Mouse (Mus musculus) hindbrain, postnatal 0 days (tissue): ENCODE measurements around the gene Tmc7. TPM values are rescaled to one million over a fixed set of nuclear protein-coding genes. Genes with fewer than 3 reads are reported as not detected.
A peak's percentile ranks its signal among the peaks of the same experiment; 100 is the strongest.

Experiments used
- ATAC-seq: fragments of 200-750 bp; cut with Nextera tagmentation; 2 replicates; pipeline ENCODE4 v1.8.0; 2017; ENCODE audit warnings: mild to moderate bottlenecking, moderate TSS enrichment, moderate library complexity
- DNase-seq: peaks from one replicate; pipeline ENCODE4 v3.0.0-alpha.2; 2015; ENCODE audit warnings: low spot score
- H3K27ac ChIP-seq: fragments of 300-500 bp; sonication (generic); 2 replicates; pipeline ENCODE4 v1.5.1; 2014; ENCODE audit warnings: mild to moderate bottlenecking
- H3K27me3 ChIP-seq: fragments of 300-500 bp; sonication (generic); 2 replicates; pipeline ENCODE4 v1.6.1; 2014; ENCODE audit warnings: low read length, mixed read lengths; ENCODE audit not compliant: insufficient read depth
- H3K36me3 ChIP-seq: fragments of 300-500 bp; sonication (generic); 2 replicates; pipeline ENCODE4 v1.6.1; 2014; ENCODE audit warnings: low read length, mixed read lengths; ENCODE audit not compliant: insufficient read depth
- H3K4me1 ChIP-seq: fragments of 300-500 bp; sonication (generic); 2 replicates; pipeline ENCODE4 v1.6.1; 2014; ENCODE audit warnings: antibody characterized with exemption, low read length, mixed read lengths; ENCODE audit not compliant: insufficient read depth
- H3K4me2 ChIP-seq: fragments of 300-500 bp; sonication (generic); 2 replicates; pipeline ENCODE4 v1.6.1; 2014; ENCODE audit warnings: low read depth, mild to moderate bottlenecking, low read length, moderate library complexity, mixed read lengths
- H3K4me3 ChIP-seq: fragments of 300-500 bp; sonication (generic); 2 replicates; pipeline ENCODE4 v1.5.1; 2014; ENCODE audit warnings: low read length
- H3K9ac ChIP-seq: fragments of 300-500 bp; sonication (generic); replicated peaks from 2 replicates; pipeline ENCODE4 v1.6.1; 2014; ENCODE audit warnings: mild to moderate bottlenecking, low read length, moderate library complexity, mixed read lengths
- H3K9me3 ChIP-seq: fragments of 300-500 bp; sonication (generic); 2 replicates; pipeline ENCODE4 v1.6.1; 2016; ENCODE audit warnings: low read length, mixed read lengths
- CTCF ChIP-seq: IDR thresholded peaks from 2 replicates; pipeline ENCODE4 v1.5.1; 2016; ENCODE audit warnings: antibody characterized with exemption, control low read depth, low read depth
- WGBS: fragments of 180-500 bp; shearing (Covaris S2); extraction: QIAGEN DNeasy Blood & Tissue Kit; methylation state at CpG from one replicate; pipeline ENCODE4 v1.1.7; 2014; 5-methylcytosine and 5-hydroxymethylcytosine counted together
- polyA plus RNA-seq: library from polyadenylated mRNA; unstranded; fragments of >200 nt; fragmentation: Nextera tagmentation; extraction: Ambion mirVana; gene quantifications from 2 replicates; pipeline ENCODE4 v1.2.1, GENCODE M21; 2015
- total RNA-seq: library from RNA; depleted of rRNA; stranded (reverse); fragments of >200 nt; gene quantifications from 2 replicates; pipeline ENCODE4 v1.2.3, GENCODE M21; 2014

Gene Tmc7
- total and polyA plus RNA-seq, 2 experiments from 2014 or later, result 5.3 to 11.8 TPM

DNA sequence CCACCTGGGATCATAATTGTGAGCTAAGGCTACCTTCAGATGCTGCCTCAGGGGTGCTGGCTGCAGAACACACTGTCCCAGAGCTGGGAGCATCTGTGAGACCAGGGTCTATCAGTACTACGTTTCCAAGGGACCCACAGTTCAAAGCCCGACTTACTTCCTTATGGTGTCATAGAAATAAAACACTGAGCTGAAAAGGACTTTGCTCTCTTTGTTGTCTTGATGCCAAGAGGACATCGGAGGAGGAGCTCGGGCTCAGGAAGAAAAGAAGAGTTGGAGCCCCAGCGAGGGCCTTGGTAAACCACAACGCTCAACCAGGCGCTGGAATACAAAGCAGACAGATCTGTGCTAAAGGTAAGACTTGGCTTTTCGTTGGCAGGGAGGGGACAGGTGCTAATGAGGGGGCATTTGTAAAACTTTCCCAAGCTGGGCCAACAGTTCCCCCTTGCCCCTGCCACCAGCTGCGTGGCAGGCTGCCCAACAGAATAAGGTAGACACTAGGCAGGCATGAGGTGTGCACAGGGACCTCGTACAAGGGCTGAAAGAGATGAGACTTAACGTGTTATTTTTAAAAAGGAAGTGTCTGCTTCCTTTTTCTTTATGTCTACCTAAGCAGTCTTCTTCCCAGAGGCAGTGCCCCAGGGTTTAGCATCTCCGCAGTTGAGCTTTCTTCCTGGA lies 15.6 kb upstream of the Tmc7 start:
- WGBS, result 62% methylated on average over 12 of the region's 12 CpGs

DNA sequence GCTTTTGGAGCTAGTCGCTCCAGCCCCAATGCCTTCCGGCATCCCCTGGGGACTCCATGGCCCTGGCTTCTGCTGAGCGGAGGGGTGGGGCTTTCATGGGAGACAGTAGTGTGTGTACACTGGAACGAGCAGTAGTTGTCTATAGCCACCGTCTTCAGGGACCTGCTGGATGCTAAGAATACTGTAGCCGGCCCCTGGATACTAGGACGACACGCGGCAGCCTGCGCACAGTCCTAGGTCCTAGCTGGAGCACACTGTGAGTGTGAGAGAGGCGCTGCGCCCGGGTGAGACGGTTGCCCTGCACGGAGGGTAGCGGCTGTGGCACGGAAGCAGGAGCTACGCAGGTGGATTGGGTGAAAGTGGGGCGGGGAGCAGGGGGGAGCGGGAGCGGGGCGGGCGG lies 12.7 kb upstream of the Tmc7 start, which contains the start of gene Tmc5:
Tmc5 (plus strand) TSS at position 97 of the 400 bp plus-strand sequence.
- no peak; the same call in 1 of the 2 replicates for TF ChIP-seq CTCF
- ATAC-seq, result no peak
- Histone ChIP-seq H3K4me1 (peaks cover 12% of the 10 kb centered on the region), H3K9ac (peak within 1 kb of the TSS; percentile 35; the same call in 1 of the 2 replicates), H3K27ac (no peak within 1 kb of the TSS), H3K4me2 (peak within 1 kb of the TSS; percentile 56), H3K9me3 (no peaks in the 10 kb centered on the region), H3K27me3 (no peaks in the 10 kb centered on the region), H3K4me3 (peak within 1 kb of the TSS; percentile 23), H3K36me3 (no peaks in the 10 kb centered on the region)
- DNase-seq, result no peak
- 4% methylated on average over 23 of the region's 23 CpGs for WGBS

More for the DNA sequence above, 15.6 kb upstream of the Tmc7 start:
- no peak overlapping the region for H3K4me2 ChIP-seq
- no peak for ATAC-seq
- no peaks in the 10 kb centered on the region for H3K9me3 ChIP-seq
- no peak for DNase-seq
- H3K9ac ChIP-seq, result no peak overlapping the region
- H3K27ac ChIP-seq, result no peak overlapping the region
- H3K4me3 ChIP-seq, result no peak overlapping the region
- no peak for TF ChIP-seq CTCF
- H3K4me1 ChIP-seq, result peaks cover 5% of the 10 kb centered on the region; the same call in 1 of the 2 replicates
- no peaks in the 10 kb centered on the region for H3K27me3 ChIP-seq
- no peaks in the 10 kb centered on the region for H3K36me3 ChIP-seq

DNA sequence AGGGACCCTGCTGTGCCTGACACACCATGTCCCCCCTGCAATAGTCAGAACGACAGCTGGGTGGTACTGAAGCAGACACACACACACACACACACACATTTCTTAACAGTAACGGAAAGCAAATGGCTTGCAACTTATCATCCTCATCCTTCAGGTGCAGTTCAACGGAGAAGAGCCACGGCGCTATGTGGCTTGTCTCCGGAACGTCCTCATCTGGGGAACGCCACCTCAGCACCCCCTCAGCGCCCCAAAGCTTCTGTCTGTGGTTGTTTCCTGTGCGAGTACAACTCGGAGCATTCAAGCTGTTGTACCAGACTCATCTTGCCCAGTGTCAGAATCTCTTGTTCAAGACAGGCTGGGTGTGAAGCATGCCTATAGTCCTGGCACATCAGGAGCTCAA lies 11.7 kb upstream of the Tmc7 start:
- no peak for ATAC-seq
- no peak for DNase-seq
- no peak overlapping the region for H3K9ac ChIP-seq
- H3K4me1 ChIP-seq, result peaks cover 12% of the 10 kb centered on the region
- H3K4me2 ChIP-seq, result no peak overlapping the region
- no peak for TF ChIP-seq CTCF
- no peaks in the 10 kb centered on the region for H3K36me3 ChIP-seq
- no peaks in the 10 kb centered on the region for H3K27me3 ChIP-seq
- no peak overlapping the region for H3K27ac ChIP-seq
- no peak overlapping the region for H3K4me3 ChIP-seq
- H3K9me3 ChIP-seq, result no peaks in the 10 kb centered on the region
- 69% methylated on average over 11 of the region's 11 CpGs for WGBS

DNA sequence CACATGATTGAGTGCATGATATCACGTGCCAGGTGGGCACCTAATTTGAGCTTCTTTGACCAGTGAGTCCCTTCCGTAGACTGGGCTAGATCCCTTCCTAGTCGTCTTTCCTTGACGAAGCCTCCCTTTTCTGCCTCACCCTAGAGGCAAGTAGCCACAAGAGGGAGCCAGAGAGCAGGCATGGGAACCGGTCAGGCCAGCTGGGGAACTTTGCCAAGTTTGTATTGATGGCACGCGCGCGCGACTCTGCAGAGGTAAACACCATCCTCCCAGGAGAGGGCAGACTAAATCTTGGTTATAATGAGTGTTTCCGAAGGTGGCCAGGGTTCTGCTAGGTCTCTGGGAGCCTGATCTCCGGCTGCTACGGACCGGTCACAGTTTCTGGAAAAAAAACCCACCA lies 10.7 kb upstream of the Tmc7 start:
- Histone ChIP-seq H3K4me1 (peaks cover 12% of the 10 kb centered on the region), H3K27me3 (no peaks in the 10 kb centered on the region), H3K4me3 (no peak overlapping the region), H3K9me3 (no peaks in the 10 kb centered on the region), H3K36me3 (no peaks in the 10 kb centered on the region), H3K27ac (peak overlapping the region; percentile 86; the same call in 1 of the 2 replicates), H3K4me2 (peak overlapping the region; percentile 39), H3K9ac (no peak overlapping the region)
- WGBS, result under 1% methylated on average over 14 of the region's 14 CpGs
- peak; percentile 98 for DNase-seq
- TF ChIP-seq CTCF, result peak; percentile 100
- ATAC-seq, result peak; percentile 46

DNA sequence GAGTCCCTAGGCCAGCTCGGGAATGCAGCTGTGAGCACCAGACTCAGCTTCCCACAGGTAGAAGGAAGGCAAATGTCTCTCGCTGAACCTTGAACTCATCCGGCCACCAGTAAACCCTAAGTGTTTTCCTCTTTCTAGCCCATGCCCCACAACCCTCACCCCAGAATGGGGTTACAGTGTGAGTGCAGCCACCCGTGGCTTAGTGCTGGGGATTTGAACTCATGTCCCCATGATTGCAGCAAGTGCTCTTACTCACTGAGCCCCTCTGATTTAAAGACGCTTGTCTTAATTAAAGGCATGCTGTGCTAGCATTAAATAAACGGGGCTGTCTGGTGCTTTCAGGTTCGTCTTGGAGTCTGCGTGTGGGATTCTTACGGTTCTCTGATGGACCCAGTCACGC lies 10.1 kb upstream of the Tmc7 start:
- Histone ChIP-seq H3K9me3 (no peaks in the 10 kb centered on the region), H3K36me3 (no peaks in the 10 kb centered on the region), H3K27ac (peak overlapping the region; percentile 86), H3K4me2 (peak overlapping the region; percentile 36), H3K4me1 (peaks cover 12% of the 10 kb centered on the region), H3K4me3 (no peak overlapping the region), H3K27me3 (no peaks in the 10 kb centered on the region), H3K9ac (no peak overlapping the region)
- DNase-seq (no peak), ATAC-seq (no peak)
- TF ChIP-seq CTCF, result no peak
- WGBS, result 24% methylated on average over 10 of the region's 10 CpGs

DNA sequence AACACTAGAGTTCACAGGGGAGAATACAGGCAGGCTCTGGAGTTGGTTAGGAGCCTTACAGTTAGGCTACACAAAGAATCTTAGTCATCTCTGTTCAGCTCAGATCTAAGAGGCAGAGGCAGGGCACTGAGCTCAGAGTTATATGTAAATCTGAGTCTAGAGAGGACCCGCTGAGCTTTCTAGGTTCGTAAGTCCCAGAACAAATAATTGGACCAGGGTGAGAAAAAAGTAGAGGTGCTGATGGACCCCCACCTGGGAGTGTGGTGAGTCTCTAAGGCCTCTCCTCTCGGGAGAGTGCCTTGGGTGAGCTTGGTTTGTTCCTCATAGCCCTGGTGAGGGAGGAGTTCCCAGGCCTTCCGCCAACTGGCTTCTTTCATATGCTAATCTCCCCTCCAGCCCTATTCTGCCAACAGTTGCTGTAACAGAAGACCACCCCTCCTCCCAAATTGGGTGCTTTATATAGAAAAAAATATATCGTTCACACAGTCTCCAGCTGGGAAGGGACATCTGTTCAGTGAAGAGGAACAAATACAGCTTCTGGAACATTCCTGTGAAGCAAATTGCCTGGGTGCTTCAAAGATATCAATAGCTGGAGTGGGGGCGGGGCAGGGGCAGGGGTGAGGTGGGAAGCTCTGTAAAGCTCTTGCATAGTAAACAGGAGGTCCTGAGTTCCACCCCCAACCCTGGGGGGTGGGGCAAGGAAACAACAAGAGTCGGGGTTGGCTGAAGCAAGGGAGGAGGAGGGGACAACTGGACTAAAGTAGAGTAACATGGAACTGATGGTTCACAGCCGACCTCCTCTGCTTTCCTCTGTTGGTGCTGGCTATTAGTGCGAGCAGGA lies 9.3 kb upstream of the Tmc7 start:
- Histone ChIP-seq H3K27ac (peak overlapping the region; percentile 86), H3K4me2 (peak overlapping the region; percentile 36; the same call in 1 of the 2 replicates), H3K9me3 (no peaks in the 10 kb centered on the region), H3K36me3 (no peaks in the 10 kb centered on the region), H3K4me3 (no peak overlapping the region), H3K9ac (no peak overlapping the region), H3K27me3 (no peaks in the 10 kb centered on the region), H3K4me1 (peaks cover 12% of the 10 kb centered on the region)
- no peak for TF ChIP-seq CTCF
- peak; percentile 91 for ATAC-seq
- WGBS, result 13% methylated on average over 9 of the region's 9 CpGs
- DNase-seq, result peak; percentile 90
